Mouse (Mus musculus): ENCODE data around the gene Mcm3ap.
A peak's percentile ranks its signal among the peaks of the same experiment; 100 is the strongest.

Mcm3ap gene

DNA sequence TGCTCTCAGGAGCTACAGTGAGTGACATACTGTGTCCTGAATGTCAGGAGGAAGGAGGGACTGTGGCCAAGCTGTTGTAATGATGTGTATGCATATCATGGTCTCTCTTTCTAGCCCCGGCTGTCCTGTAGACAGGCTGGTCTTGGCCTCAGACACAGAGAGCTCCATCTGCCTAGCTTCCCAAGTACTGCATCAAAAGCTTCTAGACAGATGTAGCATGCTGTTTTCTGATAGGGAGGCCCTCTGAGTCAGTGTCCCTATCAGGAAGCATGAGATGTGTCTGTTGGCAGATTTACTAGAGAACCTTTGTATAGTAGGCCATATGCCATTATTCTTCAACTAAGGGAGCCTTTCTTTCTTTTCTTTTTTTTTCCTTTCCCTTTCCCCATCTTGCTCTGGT, 24.8 kb downstream of the Mcm3ap start:
- no peak for DNase-seq (ENCODE audit: inconsistent age in 2 of 2, low spot score in 1 of 2)

DNA sequence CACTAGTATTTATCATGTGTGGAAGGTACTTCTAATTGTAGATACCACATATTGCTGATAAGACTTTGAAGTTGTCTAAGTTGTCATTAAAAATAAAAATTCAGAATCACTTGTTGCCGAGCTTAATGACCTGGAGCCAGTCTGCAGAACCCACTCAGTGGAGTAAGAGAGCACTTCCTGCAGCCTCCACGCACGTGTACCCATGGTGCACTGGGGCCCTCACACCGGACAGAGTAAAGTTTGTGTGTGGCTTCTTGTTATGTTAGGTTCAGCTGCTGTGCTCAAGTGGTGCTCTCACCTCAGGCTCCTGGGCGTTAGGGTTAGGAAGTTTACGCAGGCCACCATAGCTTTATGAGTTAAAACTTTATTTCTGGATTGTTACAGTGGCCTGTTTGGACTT, 26.8 kb downstream of the Mcm3ap start:
- DNase-seq (ENCODE audit: inconsistent age in 2 of 2, low spot score in 1 of 2) = no peak

DNA sequence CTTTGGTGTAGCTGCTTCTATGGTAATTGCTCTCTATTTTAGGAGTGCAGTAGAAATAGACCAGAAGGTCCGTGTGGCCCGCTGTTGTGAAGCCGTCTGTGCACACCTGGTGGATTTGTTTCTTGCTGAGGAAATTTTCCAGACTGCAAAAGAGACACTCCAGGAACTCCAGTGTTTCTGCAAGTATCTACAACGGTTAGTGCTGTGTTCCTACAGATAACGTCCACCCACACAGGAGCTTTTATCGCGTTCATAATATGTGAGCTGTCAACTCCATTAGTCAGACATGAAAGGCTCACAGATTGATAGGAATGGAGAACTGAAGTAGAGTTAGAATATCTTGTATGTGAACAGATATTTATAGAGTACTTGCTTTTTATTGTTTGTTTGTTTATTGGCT, 27.6 kb downstream of the Mcm3ap start:
- DNase-seq (ENCODE audit: inconsistent age in 2 of 2, low spot score in 1 of 2) = no peak

DNA sequence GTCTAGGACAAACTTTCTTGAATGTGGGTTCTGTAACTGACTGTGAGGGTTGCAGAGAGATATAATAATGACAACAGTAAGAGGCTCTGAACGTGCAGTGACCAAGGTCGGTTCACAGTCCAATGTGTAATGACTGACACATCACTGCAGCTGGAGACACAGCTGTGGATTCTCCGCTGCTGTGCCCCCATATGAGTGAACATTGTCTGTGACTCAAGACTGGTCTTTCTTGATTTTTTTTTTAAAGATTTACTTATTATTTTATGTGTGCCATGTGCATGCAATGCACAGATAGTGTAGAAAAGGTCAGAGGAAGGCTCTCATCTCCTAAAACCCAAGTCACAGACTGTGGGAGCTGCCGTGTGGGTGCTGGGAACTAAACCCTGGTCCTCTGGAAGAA, 28.8 kb downstream of the Mcm3ap start:
- no peak for DNase-seq (ENCODE audit: inconsistent age in 2 of 2, low spot score in 1 of 2)

DNA sequence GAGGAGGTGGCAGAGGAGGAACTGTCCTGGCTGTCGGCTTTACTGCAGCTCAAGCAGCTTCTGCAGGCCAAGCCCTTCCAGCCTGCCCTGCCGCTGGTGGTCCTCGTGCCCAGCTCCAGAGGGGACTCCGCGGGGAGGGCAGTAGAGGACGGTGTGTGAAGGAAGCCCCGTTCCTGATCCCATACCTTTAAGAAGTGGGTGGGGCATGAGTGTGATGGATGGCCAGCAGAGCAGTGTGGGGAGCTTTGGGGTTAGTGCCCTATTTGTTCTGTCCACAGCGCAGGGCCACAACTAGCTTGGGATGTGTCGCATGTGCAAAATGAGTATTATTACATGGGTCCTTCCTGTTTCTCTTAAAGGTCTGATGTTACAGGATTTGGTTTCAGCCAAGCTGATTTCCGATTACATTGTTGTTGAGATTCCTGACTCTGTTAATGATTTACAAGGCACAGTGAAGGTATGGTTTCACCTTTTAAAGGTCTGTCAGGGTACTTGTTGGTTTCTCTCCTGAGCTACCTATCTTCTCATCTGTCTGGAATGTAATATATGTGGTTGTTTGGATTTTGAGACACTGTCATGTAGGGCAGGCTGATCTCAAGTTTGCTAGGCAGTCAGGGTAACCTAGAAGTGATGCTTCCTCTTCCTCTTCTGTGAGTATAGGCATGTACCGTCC, 35.7 kb downstream of the Mcm3ap start:
- DNase-seq (ENCODE audit: inconsistent age in 2 of 2, low spot score in 1 of 2) = no peak

DNA sequence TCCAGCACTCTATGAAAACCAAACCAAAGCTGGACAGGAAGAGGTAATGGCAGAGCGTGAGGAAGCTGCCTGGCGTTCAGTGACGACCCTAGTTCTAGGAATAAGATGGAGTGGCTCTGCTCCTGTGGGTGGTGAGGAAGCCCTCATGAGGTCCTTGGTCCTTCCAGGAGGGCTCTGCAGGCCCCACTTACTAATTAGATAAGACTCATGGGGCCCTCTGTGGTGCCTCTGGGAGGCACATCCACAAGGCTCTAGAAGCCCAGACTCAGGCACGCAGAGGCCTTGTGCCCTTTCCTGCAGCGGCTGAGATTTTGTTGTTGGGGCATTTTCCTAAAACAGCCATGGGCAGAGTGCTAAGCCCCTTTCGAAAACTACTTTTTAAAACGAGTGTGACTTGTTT, 37.1 kb downstream of the Mcm3ap start:
- DNase-seq (ENCODE audit: inconsistent age in 2 of 2, low spot score in 1 of 2) = no peak

DNA sequence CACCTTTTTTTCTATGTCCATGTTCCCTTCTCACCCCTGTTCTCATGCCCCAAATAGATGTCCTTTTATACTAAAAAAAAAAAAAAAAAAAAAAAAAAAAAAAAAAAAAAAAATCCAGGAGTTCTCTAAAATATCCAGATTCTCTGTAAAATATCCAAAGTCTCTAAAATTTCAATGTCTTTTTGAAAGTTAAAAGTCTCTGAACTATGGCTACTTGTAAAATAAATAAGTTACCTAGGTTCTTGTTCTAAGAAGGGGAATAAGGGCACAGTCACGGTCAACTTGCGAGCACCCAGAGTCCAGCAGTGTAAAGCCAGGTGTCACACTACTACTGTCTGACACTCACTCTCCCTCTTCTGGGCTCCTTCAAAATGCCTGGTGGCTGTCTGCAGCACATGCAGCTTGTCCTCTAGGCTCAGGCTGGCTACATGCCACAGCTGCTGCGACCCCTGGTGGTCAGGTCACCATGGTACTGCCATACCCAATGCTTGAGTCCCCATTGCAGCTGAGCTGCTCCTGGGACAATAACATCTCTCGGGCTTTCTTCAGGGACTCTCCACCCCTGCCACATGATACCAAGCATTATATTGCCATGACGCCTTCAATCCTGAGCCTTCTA, 44.3 kb downstream of the Mcm3ap start:
- DNase-seq (ENCODE audit: inconsistent age in 2 of 2, low spot score in 1 of 2) = peak; percentile 62 to 87

DNA sequence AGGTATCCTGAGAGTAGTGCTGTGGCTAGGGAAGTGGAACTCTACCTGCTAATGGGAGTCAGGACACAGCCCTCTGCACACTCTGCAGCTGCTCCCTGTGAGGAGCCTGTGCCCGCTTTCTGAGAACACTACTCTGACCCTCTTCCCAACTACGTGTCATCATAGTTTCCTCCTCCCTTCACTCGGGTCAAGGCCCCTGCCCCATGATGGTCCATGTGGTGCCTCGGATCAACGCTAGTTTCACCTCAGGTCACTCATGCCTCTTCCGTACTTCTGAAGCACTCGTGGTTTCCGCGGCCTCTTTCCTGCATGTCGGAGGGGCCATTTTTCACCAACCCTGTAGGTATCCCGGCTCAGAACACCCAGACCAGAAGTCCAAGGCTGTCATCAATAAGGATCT, 62.2 kb downstream of the Mcm3ap start:
- DNase-seq (ENCODE audit: inconsistent age in 2 of 2, low spot score in 1 of 2) = no peak

DNA sequence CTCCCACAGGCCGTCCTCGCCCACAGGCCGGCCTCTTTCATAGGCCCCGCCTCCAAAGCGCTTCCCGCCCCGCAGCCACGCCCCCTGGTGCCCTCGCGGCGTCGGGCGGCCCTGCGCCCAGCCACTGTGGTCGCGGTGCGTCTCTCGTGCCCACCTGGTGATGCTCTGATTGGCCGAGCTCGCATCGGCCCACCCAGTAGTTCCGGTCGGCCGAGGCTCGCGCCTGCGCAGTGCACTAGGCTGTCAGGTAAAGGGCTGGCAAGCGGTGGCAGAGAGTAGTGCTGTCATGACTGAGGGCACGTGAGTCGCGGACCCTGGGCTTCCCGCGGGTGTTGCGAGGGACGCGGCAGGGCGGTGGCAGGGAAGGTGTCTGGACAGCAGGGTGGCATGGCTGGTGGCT, 62.6 kb downstream of the Mcm3ap start, which contains the start of gene Lss:
TSS of gene Lss (plus strand) at position 214 of the 400 bp plus-strand sequence.
- DNase-seq (ENCODE audit: inconsistent age in 2 of 2, low spot score in 1 of 2) = peak; percentile 99

DNA sequence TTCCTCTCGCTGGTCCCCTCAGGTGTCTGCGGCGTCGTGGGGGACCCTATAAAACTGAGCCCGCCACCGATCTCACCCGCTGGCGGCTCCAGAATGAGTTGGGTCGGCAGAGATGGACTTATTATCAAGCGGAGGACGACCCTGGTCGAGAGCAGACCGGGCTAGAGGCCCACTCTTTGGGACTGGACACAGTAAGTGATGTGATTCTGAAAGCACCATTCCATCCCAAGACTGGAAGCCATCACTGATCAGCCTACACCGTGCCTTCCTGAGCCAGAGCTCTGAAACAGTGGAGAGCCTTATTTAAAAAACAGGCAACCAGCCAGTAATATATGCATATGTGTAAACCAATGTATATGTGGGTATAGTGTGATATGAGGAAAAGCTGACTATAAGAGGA, 63.1 kb downstream of the Mcm3ap start:
- DNase-seq (ENCODE audit: inconsistent age in 2 of 2, low spot score in 1 of 2) = no peak

DNA sequence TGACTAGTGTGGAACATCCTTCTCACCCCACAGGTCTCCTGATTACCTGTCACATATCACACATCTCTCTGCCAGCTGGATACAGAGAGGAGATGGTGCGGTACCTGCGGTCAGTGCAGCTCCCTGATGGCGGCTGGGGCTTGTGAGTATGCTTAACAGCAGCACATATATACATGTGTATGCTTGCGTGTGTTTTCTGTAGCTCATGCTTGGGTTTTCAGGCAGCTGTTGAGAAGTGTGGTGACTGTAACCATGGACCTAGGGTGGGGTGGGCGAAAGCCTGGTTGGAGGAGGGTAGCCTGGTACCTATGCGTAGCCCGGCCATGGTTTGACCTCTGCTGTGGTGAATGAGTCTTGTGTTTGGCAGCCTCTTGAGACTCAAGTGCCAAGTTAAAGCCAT, 66.8 kb downstream of the Mcm3ap start:
- DNase-seq (ENCODE audit: inconsistent age in 2 of 2, low spot score in 1 of 2) = peak in 1 of 2 experiments; percentile 2

DNA sequence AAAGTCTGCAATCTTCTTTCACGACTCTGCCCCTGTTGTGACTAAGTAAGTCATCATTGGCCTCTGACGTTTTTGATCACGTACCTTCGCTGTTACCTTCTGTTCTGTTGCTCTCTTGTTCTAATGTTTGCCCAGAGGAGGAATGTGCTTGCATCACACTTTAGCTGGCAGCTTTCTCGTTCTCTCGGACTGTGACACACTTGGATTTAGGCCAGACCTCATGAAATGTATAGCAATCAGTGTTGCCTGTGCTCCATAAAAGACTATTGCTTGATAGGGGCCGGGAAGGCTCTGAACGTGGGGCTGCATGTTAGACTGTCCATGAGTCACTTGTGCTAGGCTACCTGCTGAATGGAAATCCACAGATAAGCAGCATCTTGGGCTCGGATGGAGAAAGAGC, 68.9 kb downstream of the Mcm3ap start:
- peak in 1 of 2 experiments; percentile 2 for DNase-seq (ENCODE audit: inconsistent age in 2 of 2, low spot score in 1 of 2)

DNA sequence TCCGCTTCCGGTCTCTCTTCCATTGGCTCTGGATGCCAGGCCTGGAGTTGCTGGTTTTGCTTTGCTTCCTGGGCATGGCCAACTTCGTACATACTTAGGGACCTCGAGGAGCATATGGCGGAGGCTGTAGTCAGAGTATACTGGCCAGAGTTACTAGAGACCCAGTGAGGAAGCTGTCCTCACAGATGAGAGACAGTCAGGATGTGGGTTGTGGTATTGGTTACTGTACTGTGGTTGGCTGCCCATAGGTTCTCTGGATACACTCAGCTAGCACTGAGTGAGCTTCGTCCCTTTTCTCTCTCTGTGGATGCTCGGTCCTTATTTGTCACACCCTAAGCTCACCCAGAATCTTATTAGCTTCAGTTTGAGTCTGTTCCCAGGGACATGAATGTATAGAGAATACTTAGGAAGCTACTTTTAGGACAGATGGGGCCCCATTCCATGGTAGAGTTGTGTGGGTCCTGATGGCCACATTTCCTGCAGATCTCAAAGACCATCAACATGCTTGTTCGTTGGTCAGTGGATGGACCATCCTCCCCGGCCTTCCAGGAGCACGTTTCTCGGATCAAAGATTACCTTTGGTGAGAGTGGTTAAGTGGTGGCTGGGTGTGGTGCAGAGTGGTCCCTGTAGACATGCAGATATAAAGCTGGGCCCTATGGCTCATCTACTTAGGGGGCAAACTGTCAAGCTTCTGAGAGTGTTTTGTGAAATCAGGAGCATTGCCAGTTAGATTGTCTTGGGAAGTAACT, 72.8 kb downstream of the Mcm3ap start:
- peak in 1 of 2 experiments; percentile 1 for DNase-seq (ENCODE audit: inconsistent age in 2 of 2, low spot score in 1 of 2)

DNA sequence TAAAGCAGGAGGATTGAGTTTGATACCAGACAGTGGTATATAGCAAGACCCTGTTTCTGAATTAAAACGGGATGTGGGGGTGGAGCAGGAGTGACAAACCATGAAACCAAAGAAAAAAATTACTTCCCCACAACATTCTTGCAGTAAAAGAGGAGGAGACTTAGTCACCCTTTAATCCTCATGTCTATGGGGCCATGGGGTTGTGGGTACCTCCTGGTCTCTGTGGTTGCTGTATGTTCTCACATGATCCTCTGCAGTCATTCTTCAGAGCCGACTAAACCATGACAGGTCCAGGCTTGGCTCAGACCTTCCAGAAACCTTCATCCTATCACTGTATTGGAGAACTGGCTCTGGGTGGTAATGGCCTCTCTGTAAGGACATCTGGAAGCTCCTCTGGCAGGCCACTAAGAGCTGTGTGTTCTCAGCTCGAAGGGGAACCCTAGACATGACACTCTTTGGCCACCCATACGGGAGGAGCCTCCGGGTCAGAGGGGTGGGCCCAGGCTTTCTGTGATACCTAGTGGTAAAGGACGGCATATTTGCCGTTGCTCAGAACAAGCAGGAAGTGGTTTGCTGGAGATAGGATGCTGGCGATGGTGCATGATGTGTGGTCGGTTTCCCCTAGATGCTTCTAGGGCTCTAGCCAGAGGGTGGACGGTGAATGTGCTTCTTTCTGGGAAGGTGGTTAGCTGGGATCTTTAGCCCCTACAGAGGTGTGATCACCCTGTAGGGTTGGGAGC, 74.1 kb downstream of the Mcm3ap start:
- peak in 1 of 2 experiments; percentile 3 for DNase-seq (ENCODE audit: inconsistent age in 2 of 2, low spot score in 1 of 2)

DNA sequence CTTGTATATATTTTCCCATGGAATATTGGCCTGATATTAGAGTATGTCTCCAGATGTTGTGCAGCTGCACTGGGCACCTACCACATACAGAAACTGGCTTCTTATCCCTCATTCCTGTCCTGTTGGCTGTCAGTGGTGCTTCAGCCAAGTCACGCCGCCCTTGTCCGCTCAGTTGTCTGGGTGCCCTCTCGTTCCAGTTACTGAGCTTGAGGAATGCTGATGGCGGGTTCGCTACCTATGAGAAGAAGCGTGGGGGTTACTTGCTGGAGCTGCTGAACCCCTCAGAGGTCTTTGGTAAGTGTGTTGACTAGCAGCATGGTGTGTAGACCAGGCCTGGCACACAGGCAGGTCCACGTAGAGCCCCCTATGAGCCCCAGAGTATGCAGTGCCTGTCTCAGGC, 77.8 kb downstream of the Mcm3ap start:
- DNase-seq (ENCODE audit: inconsistent age in 2 of 2, low spot score in 1 of 2) = no peak

DNA sequence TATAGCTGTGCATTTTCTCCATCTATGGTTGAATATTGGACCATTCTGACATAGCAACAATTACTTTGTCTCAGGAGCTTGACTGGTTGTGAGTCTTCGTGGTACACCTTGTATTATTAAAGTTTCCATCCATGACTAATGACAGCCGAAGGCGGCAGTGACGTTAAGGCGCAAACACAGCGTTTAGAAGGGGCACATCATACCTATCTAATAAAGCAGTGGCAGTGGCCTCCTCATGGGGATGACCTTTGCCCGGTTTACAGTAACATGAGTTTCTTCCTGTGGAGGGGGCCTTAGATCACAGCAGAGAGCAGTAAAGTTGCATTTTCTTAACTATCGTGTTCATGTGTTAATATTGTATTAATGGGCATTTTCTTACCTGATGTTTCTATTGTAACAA, 79.5 kb downstream of the Mcm3ap start:
- no peak for DNase-seq (ENCODE audit: inconsistent age in 2 of 2, low spot score in 1 of 2)

DNA sequence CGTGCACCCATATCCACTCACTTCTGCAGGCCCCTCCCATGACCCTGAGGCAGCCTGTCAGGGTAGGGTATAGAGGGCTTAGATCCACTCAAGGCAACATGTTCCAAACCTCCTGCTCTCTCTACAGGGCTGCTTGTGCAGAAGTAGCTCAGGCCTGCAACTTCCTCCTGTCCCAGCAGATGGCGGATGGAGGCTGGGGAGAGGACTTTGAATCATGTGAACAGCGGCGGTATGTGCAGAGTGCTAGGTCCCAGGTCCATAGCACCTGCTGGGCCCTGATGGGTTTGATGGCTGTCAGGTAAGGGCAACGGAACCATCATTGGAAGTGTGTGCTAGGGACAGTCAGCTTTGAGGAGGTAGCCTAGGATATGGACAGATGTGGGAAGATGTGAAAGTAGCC, 81.7 kb downstream of the Mcm3ap start:
- DNase-seq (ENCODE audit: inconsistent age in 2 of 2, low spot score in 1 of 2) = no peak

DNA sequence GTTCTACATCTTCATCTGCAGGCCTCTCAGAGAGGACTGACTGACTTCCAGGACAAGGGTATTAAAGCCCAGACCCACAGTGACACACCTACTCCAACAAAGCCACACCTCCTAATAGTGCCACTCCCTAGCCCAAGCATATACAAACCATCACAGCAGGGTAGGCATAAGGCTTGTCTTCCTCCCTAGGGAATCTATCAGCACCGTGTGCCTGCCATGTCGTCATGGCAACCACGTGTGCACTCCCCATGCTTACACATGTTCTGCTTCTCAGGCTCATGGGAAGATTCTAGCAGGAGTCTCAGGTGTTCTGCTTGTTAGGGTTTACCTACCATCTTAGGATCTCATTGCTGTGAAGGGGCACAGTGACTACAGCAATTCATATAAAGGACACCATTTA, 82.8 kb downstream of the Mcm3ap start:
- no peak for DNase-seq (ENCODE audit: inconsistent age in 2 of 2, low spot score in 1 of 2)

DNA sequence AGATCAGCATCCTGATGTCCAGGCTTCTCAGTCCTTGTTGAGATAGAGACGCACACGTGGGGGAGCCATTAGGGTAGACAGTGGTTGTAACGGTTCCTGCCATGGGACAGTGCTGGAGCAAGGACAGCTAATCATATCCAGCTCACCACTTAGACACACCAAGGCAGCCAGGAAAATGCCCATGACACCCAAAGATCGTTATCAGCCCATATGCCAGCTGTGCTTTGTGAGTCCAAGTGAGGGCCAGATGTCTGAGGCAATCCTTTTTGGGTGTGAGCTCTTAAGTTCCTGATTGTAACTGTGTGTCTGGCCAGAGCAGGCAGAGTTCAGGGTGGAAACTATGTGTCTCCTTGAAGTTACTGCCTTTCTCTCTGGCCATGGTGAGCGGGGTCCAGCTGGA, 85.3 kb downstream of the Mcm3ap start:
- DNase-seq (ENCODE audit: inconsistent age in 2 of 2, low spot score in 1 of 2) = no peak

DNA sequence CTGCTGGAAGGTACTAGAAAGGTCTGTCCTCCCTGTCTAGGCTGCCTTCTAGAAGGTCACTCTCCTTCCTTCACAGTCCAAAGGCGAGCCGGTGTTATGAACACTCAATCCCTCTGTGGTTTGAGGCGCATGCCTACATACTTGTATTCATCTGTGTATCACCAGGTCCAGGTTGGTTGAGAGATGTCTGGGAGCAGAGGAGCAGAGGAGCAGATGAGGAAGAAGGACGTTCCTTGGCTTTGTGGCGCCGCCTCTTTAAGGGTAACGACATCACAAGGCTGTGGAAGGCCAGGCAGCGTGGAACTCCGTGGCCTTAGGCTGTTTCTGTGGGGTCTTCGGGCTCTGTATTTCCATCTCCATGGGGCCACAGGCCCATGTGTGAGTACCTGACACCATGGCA, 93.2 kb downstream of the Mcm3ap start, which contains the start of gene Spatc1l:
TSS of gene Spatc1l (plus strand) at position 301 of the 400 bp plus-strand sequence.
- DNase-seq (ENCODE audit: inconsistent age in 2 of 2, low spot score in 1 of 2) = no peak
